Mouse (Mus musculus): ENCODE measurements around the gene Coq2.

The Coq2 gene

DNA sequence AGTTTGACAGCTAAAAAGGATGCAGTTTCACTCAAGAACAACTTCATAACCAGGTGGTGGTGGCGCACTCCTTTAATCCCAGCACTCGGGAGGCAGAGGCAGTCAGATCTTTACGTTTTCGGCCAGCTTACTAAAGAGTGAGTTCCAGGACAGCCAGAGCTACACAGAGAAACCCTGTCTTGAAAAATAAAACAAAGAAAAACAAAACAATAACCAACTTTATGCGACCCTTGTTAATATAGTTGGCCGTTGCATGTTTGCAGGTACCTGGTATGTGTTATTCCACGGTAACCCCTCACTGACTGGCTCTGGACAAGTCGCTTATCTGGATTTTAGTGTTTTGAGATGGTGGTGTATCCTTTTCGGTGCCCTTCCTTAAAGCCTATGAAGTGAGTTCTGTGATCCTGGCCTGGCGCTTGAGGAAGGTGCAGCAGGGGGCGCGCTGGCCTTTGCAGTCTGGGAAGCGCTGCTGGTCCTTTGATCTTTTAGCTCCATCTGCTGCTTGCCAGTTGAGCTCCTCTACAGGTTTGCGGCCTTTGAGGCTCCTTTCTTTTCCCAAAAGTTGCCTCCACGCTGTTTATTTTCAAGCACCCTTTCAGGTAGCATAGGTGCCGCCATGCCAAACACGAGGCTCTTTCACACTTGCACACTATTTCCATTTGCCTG lies at the start of gene Coq2:
Coq2 (minus strand) TSS at position 430 of the 666 bp plus-strand sequence.
- DNase-seq (ENCODE audit: low spot score) = peak; percentile 54

DNA sequence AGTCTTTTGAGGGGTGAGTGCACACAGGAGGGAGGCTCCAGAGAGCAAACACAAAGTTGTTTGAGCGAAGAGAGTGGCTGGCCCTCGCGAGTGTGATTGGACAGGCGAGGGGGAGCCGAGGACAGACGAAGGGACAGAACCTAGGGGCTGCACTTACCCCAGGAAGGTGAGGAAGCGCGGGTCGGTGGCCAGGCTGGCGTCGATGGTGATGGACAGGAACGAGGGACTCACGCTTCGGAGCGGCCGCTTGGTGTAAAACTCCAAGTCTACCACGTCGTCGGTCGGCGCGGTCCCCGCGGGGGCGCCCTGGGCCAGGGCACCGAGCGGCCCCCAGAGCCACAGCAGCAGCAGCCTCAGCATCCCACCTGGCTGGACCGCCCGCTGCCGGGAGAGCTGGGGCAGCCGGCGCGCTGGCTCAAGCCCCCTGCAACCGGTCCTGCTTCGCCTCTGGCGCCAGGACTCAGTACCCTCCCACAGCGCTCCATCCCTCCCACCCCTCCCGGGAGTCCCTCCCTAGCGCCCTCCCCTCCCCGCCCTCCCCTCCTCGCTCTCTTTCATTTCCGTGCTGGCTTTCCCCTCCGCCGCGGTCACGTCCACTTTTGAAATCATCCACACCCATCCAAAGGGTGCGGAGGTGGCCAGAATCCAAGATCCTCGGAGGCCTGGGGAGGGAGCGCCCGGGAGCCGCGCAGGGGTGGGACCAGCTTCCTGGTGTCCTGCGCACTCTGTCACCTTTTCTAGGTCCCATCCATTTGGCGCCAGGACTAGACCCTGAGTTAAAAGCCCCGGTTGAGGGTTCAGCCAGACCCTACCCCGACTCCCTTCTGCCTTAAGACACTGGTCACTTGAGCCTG lies 44.5 kb upstream of the Coq2 start, which contains the start of gene Hpse:
Hpse (minus strand) TSS at position 482 of the 854 bp plus-strand sequence.
- DNase-seq (ENCODE audit: low spot score) = no peak

DNA sequence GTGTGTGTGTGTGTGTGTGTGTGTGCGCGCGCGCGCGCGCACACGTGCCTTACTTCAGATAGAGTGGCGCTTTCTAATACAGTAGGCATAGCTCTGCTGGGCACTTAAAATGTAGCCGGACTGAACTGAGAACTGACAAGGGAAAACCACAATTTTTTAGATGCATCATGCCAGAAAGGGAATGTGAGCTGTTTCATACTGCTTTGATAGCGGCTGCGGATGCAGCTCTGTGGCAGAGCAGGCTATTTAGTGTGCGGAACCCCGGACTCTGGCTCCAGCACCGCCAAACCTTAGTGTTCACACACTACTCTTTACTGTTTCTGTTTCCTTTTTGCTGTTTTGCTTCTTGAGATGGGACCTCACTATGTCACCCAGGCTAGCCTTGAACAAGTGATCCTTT lies 41.8 kb upstream of the Coq2 start:
- DNase-seq (ENCODE audit: low spot score) = no peak

DNA sequence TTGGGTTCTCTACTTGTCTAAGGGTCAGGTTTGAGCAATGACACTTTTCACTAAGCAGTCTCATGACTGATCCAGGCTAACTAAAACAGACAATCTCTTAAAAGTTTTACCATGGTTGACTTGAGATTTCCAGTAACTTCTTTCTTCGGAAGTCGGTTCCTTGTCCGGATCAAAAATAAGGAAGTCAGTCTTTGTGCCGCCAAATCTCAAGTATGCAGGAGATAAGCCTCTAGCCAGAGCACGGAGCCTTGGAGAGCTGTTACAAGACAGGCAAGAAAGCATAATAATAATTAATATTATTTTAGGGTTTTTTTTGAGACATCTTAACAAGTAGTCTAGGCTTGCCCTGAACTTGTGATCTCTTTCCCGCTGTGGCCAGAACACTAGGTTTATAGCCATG lies 36.3 kb upstream of the Coq2 start:
- no peak for DNase-seq (ENCODE audit: low spot score)

DNA sequence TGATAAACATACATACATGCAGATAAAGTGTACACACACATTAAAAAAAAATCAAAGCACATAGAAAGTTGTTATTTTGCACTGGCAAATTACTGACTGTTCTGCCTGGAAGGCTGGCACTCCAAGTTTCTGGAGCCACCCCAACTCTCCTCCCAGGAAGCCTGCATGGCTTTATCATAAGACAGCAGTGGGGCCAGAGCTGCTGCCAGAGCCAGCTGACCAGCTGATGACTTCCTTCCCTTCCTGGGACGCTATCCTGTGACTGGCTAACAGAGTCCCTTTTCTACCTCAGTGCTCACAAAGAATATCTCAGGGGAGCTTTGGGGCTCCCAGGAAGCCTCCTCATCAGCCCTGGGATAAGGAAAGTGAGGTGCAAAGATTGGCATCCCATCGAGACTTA lies 35.1 kb upstream of the Coq2 start:
- no peak for DNase-seq (ENCODE audit: low spot score)

DNA sequence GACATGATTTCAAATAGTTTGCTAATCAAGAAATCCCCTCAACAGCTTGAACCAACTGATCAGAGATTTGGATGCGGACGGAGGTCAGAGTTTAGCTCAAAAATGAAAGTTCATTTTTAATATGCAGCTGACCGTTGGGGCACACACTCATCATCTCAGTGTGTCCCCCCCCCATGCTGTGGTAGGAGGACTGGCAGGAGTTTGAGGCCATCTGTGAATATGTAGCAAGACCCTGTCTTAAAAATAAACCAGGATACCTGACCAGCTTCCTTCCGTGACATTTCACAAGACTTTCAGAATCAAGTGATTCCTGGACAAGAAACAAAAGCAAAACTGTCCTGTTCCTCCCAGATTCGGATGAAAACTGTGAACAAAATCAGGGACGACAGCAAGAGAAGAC lies 34.1 kb upstream of the Coq2 start:
- DNase-seq (ENCODE audit: low spot score) = no peak

DNA sequence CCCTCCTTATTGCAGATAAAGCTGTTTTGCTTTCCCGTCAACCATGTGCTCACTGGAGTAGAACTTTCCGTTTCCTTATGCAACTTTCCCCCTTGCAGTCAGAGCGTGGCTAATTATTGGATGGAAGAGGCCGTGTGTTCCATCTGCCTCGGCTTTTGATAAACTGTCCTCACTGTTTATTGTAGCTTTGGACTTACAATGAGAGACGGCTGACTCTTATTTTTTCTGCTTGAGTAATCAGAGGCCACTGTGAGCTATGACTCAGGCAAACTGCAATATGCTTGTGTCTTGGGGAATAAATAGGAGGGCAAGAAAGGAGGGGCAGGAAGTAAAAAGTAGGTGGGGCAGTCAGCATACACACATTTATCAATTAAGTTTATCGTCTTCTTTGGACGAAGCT lies 31.7 kb upstream of the Coq2 start:
- DNase-seq (ENCODE audit: low spot score) = no peak

DNA sequence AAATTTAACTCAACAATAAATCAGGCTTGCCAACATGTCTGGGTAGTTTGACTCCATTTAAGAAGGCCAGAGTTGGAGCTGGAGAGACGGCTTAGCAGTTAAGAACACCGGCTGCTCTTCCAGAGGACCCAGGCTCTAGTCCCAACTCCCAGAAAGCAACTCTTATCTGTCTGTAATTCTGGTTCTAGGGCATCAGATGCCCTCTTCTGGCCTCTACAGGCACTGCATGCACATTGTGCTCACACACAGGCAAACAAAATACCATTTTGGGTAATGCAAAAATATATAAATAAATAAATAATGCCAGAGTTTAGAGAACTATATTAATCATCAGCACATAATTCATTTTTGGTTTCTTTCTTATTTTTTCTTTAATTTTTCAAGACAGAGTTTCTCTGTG lies 29.3 kb upstream of the Coq2 start:
- no peak for DNase-seq (ENCODE audit: low spot score)

DNA sequence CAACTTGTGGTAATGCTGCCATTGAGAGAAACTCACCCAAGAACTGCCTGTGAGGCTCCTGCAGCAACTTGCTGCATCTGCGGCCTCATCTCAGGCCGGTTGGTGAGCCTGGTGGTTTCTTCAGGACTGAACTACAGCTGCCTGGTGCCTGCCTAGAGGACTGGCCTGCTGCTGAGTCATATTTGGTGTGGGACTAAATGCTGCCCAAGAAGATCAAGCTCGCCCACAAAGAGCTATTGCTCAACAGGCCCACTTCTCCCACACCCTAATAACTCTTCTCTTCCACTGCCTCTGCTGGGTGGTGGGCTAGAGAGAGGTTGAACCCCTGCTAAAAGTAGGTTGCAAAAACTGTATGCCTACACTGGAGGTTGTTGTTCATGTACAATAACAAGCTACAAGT lies 27.4 kb upstream of the Coq2 start:
- no peak for DNase-seq (ENCODE audit: low spot score)

DNA sequence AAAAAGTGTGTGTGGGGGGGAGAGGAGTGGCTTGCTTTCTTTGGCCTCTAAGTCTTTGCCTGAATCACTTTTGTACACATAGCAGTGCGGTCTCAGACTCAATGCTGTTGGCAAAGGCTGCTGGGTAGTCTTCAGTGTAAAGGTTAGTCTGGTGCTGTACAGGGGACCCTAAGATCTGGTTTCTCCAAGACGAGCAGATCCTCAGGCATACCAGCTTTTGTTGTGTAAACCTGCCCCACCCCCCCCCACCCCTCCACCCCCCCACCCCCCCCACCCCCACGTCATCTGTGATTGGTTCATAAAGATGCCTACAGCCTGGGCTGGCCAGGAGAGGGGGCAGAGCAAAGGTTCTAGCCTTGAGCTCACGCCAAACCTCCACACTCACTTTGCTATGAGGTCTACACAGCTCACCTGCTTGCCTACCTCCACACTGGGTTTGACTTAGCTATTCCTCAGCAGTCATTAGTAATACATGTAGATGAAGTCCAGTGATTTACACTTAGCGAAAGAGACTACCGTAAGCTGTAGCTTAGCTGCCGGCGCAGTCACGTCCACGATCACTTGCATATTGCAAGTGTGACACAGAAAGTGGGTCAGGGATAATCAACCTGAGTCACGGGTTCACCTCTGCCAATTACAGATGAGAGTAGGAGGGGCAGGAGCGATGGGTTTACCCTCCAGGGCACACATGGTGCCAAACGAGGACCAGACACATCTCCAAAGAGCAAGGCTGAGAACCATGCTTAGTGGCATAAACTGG lies 26.1 kb upstream of the Coq2 start:
- no peak for DNase-seq (ENCODE audit: low spot score)

DNA sequence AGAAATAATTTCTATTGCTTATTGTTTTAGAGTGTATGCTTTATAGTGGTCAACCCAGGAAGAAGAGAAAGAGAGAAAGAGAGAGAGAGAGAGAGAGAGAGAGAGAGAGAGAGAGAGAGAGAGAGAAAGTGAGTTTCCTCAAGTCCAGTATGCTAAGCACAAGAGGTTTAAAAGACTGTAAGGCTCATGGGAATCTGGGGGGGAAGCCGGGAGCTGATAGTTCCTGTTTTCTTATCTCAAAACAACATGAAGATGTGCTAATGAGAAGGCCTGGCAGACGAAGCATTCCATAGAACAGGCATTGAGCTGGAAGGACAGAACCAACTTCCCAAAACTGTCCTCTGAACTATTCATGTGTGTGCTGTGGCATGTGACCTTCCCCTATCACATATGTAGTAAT lies 22.9 kb upstream of the Coq2 start:
- no peak for DNase-seq (ENCODE audit: low spot score)

DNA sequence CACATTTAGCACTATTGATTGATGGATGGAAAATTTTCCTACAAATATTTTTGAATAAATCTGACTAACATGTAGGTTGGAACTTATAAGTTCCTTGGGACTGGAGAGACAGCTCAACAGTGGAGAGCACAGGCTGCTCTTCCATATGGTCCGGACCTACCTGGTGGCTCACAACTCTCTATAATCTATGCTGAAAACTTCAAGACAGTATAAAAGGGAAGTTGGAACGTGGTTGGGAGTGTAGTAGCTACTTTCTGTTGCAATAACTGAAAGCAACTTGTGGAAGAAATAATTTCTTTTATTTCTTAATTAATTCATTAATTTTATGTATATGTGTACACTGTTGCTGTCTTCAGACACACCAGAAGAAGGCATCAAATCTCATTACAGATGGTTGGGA lies 22.5 kb upstream of the Coq2 start:
- no peak for DNase-seq (ENCODE audit: low spot score)

DNA sequence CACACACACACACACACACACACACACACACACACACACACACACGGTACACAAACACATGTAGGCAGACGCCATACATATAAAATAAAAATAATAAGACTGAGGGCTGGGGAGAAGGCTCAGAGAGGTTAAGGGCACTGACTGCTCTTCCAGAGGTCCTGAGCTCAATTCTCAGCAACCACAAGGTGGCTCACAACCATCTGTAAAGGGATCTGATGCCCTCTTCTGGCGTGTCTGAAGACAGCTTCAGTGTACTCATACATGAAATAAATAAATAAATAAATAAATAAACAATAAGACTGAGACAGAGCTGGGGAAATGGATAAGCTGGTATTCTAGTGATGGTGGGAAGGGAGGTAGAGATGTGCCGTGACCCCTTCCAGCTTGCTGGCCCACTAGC lies 10.7 kb upstream of the Coq2 start:
- DNase-seq (ENCODE audit: low spot score) = no peak

DNA sequence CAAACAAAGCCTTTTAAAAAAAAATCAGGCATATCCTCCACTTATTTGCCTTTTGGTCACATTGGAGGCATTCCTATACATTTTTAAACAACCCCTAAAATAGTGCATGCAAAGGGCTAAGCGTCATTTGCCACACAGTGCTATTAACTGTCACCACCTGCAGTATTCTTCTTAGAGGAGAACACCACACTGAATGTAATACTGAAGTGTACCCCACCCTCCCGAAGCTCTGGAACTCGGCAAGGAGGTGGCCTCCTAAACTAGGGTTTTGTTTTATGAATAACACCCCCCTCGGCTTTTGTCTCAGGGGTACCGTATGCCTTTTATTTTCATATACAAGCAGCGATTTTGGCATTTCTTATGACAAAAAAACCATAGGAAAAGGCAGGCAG lies 5.6 kb upstream of the Coq2 start:
- DNase-seq (ENCODE audit: low spot score) = no peak

DNA sequence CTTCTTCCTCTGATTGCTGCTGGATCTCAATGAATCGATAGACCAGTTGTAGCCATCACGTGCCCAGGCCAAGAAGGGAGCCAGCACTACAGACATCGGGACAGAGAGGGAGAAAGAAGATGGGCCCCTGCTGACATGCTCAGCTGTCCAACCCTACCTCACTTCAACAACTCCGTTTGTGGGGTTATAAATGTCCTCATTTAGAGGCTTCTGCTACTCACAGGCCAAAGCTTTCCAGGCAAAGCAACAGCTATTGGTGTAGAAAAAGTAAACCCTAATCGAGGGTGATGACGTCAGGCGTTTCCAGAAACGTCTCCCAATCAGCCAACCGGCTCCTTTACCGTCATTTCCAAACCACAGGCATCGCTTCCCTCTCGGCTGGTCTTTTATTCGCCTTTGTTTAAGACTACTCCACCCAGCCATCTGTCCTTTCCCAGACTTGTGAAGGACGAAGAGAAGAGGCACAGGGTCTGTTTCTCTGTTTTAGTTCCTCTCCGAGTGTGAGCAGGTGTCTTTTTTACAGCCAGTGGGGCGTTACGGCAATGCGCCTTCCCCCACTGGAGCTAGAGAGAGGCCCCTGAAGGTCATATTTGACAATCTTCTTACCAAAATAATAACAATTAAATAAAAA lies 5.1 kb upstream of the Coq2 start:
- no peak for DNase-seq (ENCODE audit: low spot score)

DNA sequence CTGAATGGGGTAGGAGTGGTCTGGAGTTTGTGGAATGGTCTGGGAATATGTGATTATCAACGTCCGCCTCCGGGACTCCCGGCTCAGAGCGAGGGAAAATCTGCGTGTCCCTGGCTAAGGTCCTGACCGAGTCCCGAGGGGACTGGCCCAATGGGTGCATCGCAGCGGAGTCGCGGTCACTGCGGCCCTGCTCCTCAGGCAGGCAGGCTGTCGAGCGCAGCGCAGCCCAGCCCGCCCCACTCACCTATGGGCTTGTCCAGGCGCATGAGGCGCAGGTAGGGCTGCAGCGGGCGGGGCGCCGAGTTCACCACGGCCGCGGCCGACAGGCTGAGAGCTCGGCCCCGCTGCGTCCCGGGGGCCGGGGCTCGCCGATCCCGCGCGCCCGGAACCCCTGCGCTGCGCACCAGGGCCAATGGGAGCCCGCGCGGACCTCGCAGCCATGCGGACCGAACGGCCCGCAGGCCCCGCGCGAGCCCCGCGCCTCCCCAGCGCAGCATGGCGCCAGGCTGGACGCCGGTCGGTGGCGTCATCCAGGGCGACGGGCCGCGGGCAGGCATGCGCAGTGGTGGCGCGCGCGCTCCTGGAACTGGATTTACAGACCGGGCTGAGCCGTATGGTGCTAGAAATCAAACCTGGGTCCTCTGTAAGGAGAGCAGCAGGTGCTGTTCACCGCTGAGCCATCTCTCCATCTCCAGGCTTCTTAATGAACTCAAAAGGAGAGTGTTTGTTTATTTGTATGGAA lies 1.0 kb downstream of the Coq2 start:
- DNase-seq (ENCODE audit: low spot score) = peak; percentile 48

DNA sequence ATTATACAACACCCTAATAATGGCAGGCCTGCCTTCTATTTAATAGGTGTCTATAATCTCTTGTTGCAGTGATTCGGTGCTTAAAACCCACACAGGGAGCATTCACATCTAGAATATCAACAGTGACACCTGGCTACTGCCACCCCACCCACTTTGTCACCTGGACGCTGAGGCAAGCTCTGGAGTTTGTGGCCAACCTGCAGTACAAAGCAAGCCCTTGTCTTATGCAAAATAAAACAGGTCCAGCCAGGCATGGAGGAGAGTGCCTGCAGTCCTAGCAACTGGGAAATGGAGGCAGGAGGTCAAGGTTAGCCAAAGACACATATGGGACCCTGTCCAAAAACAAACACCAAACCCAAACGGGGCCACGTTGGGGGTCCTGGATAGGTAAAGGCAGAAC lies 2.5 kb downstream of the Coq2 start:
- no peak for DNase-seq (ENCODE audit: low spot score)

DNA sequence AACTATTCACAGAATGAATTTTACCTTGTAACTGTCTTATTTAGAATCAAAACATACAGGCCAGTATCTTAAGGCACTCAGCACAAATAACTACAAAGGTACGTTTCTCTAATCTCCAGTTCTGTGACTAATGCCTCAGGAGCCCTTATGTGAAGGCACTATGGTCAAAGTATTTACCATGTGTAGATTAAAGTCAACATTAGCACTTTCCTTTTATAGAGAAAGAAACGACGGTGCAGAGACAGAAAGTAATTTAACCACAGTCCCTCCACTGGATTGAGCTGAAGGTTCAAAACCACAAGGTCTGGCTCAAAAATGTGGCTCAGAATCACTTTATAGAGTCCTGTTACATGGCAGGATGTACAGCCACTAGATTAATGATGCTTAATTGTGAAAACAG lies 3.0 kb downstream of the Coq2 start:
- no peak for DNase-seq (ENCODE audit: low spot score)

DNA sequence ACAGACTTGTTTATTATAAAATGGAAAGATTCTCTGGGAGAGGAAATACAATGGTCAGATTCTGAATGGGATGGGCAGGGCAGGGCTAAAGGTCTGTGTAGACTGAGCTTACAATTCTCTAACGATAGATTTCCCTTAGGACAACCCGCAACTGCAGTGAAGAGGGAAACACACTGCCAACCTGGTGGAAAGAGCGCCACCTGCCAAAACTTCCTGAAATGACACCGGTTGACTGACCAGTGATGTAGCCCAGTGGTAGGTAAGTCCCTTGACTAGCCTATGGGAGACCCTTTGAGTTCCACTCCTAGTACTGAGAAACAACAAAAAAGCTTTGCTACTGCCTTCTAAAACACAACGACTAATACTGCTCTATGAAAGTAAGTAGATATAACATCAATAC lies 3.5 kb downstream of the Coq2 start:
- DNase-seq (ENCODE audit: low spot score) = no peak

DNA sequence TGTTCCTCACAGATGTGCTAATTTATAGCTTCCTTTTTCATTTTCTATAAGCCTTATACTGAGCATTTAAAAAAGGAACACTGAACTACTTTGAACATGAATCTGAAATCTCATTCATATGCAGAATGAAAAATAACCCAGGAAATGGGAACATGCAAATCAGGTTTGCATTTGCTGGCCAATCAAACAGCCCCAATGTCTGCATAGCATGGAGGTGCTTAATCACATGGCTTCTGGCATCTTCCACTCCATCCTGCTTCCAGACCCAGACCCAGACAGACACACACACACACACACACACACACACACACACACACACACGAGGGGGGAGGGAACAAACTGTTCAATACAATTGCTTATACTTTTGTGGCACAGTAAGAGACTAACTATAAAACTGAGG lies 8.0 kb downstream of the Coq2 start:
- DNase-seq (ENCODE audit: low spot score) = no peak

DNA sequence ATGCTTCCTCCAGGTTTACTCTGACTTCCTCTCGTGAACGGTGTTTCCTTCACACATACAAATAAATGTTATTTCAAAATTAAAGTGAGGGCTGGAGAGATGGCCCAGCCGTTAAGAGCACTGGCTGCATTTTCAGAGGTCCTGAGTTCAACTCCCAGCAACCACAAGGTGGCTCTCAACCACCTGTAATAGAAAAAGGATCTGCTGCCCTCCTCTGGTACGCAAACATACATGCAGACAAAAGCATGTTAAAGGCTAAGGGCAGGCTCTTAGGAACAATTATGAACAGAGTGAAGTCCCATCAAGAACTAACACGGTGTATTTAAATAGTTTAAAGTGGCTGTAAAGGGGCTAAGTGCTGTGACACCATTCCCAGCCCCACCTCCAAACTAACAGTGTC lies 11.1 kb downstream of the Coq2 start:
- no peak for DNase-seq (ENCODE audit: low spot score)

DNA sequence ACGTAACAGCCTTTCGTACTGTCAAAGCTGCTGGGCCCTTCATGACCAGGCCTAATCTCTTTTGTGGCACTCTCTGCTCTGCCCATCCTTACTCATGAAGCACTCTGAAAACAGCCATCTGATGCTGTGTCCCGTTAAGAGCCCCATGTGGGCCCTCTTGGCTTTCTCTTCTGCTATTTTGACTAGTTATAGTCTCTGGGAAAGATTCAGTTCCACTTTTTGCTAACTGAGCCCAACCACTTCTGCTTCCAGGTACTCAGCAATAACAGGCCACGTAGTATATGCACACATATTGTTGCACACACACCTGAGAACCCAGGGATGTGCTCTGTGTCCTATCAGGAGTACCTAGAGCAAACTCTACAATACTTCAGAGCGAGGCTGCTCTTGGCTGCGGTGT lies 11.9 kb downstream of the Coq2 start:
- no peak for DNase-seq (ENCODE audit: low spot score)
